Mouse (Mus musculus): ENCODE data around the gene Pxk.

GRCm38 (mm10) chr14:8154072-8154471 is 56.1 kb downstream of the Pxk start:
- TF ChIP-seq EP300 (IDR thresholded peaks at IDR 0.05; ENCODE audit: insufficient read depth, low read depth, low read length) (no peak), CTCF (IDR thresholded peaks at IDR 0.05; ENCODE audit: low read depth, low read length) (no peak), POLR2A (IDR thresholded peaks at IDR 0.05; ENCODE audit: insufficient read depth, low read length) (no peak)

Measured in ES-Bruce4 (cell line).